Mouse (Mus musculus): ENCODE data around the gene Josd2.

DNA sequence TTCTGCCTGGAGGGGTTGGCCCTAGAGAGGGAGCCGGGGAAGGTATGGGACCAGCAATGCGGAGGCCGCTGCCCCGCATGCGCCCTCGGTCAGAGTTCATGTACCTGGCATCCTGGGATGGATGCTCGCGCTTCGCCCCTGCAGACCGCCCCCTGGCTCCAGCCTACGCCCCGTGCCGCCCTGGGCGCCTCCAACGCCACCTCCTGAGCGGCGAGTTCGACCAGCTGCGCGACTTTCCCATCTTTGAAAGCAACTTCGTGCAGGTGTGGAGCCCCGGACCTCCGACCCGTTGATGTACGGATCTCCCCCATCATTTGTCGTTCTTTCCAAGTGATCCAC, 29.0 kb downstream of the Josd2 start:
- TF ChIP-seq CTCF (IDR thresholded peaks at IDR 0.05; ENCODE audit: insufficient read depth, low read length), result no peak
- no peak for TF ChIP-seq POLR2A (IDR thresholded peaks at IDR 0.05; ENCODE audit: borderline replicate concordance, extremely low read depth, low read depth, low read length)

Measured in lung, adult 2 months (tissue).